Mouse (Mus musculus): Measurements from ENCODE around the gene AI182371.

AI182371 gene

DNA sequence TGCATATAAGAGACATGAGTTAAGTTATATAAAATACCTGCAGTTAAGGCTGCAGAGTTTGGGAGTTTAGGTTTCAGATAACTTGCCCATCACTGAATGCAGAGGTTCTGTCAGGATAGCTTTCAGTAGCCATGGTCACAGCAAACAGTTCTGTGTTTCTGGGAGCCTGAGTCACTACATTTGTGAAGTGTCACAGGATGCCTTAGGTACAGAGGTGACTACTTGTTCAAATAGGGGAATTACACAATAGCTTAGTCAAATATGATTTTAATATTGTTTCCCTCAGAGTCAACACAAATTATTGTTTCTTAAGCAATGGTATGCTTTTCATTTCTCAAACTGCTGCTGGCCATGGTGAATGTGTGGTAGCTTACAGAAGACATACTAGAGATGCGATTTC lies 32.2 kb downstream of the AI182371 start:
- no peak for DNase-seq (ENCODE audit: low spot score)

DNA sequence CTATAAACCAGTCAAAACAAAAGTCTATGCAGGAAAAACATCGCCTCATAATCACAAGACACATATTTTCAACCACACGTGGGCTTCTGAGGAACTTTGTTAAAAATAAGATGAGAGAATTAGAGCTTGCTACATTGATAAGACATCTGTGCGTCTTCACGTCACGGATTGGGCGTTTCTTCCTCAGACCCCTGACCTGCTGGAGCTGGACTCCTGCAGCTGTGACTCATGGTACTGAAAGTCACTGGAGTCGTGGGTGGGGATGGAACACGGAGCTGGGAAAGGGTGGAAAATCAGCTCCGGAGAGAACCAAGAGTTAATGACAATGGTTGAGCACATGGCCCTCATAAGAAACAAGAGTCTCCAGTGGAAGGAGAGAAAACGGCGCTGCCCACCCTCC lies 34.2 kb downstream of the AI182371 start:
- no peak for DNase-seq (ENCODE audit: low spot score)

DNA sequence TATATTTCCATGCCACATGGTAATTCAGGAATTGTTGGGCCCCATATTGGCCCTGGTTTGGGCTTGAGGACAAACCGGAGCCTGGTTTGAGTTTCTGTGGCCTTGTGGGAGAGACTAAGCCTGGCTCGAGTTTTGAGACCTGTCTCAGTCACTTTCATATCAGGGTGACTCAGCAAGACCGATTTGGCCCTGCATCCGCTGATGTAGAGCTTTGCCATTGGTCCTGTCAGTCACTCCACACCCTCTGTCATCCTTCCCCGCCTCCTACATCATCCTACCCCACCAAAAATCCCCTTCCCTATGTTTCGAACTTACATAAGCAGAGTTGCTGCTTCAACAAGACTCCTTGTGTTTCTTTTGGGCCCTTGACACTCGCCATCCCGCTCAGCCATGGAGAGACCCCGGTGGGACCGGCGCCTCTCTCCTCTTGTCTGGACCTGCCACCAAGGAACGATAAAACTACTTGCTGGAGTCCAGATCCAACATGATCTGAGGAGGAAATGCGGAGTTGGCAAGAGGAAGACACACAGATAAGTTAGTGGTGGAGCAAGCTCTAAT lies 34.7 kb downstream of the AI182371 start:
- no peak for DNase-seq (ENCODE audit: low spot score)

DNA sequence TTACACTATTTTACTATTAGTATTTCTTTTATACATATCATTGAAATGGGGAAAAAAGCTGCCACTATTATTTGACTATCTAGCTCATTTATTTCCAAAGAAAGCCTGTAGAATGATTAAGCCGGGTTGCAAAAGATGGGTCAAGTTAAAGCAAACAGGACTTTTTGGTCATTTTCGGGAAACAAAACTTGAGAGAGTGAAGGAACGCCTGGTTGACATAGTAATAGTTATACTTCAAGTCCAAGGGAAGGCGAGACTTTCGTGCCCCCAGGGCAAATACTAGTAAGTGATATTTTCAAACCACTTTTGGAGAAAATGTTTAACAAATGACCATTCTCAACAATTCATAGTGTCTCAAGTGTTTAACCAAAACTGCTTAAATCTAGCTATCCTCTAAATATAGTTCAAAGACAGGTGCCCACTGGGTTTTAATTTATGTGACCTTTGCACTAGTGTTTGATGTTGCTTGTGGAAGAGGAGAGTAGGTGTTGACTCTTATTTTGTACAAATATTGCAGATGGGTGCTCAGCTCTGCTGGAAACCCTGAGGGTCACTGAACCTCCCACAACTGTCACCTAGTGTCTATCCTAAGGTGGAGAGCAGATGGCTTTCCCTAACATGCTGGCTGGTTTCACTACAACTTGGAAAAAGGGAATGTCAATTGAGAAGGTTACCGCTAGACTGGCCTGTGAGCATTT lies 37.9 kb downstream of the AI182371 start:
- DNase-seq (ENCODE audit: low spot score), result no peak

DNA sequence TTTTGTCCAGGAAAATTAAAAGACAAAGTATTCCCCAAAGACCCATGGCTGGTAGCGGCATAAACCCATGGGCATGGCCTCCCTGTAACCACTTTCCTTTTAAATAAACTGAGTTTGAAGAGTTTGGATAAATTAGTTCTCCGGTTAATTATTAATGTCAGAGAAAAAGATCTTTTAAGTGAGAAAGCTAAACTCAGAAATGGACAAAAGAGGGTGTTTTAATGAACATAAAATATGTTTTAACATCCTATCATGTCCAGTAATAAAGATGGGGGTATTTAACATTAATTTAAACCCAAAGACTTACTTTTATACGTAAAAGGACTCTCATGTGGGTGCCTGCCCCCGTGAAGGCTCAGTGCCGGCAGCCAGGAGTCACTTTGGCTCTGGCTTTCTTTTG lies 40.0 kb downstream of the AI182371 start, which contains the start of gene Hc:
Gene Hc (minus strand): TSS at position 101 of the 400 bp plus-strand sequence.
- DNase-seq (ENCODE audit: low spot score), result no peak

DNA sequence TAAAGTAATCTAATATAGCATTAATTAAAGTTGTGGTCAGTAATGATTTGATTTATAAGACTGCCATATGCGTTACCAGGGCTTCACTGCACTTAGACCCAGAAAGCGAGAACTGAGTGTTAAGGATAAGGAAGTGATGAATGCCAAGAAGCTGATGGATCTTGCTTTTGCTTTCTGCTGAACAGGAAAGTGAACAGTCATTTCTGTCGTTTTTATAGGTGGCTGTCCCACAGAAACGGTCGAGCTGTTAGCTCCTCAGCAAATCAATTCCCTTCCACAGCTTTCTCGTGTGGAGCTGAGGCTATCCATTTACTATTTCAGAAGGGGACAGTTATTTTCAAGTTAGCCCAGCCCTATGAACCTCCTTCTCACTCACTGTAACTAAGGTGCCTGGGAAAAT lies 40.4 kb downstream of the AI182371 start:
- no peak for DNase-seq (ENCODE audit: low spot score)

DNA sequence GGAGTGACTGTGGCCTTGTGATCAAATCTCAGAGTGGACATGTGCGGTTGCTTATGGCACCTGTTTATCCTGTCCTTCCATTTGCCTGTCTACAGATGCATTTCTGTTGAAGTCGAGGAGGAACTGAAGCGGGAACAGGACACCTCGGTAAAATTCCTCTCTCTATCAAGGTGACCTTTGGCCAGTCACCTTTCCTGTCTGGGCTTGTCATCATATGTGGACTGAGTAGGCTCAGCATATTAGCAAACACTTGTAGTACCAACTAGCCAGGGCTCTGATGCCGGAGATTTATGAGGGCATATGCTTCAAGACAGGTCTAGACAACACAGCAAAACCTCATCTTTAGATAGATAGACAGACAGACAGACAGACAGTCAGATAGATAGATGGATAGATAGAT lies 41.1 kb downstream of the AI182371 start:
- no peak for DNase-seq (ENCODE audit: low spot score)

DNA sequence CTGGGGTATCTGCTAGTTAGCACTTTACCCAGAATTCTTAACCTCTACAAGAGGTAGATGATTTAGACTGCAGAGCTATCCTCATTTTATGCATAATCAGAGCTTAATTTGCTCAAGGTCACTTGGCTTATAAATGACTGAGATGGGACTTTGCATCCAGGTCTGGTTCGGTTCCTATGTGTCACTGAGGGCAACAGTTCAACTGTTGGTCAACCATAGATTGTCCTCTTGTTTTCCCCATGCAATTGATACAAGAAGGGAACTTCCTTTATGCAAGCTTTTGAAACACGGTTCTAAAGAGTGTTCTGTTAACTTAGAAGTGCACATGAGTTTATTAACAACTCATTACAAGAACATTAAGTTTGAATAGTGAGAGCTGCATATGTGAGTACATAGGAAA lies 43.0 kb downstream of the AI182371 start:
- DNase-seq (ENCODE audit: low spot score), result no peak

DNA sequence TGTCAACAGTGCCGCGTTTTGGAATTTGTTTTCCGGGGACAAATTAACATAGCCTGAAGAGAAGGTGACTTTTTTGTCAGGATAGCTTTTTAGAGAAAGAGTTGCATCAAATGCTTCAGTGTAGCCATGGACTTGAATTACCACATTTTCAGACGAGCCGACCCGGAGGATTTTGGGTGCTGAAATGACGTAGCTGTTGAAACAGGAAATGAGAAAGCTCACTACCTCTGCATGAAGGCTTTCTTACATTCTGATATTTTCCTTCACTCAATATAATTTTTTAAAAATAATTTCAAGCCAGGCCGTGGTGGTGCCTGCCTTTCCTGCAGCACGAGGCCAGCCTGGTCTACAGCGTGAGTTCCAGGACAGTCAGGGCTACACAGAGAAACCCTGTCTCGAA lies 44.1 kb downstream of the AI182371 start:
- DNase-seq (ENCODE audit: low spot score), result no peak

DNA sequence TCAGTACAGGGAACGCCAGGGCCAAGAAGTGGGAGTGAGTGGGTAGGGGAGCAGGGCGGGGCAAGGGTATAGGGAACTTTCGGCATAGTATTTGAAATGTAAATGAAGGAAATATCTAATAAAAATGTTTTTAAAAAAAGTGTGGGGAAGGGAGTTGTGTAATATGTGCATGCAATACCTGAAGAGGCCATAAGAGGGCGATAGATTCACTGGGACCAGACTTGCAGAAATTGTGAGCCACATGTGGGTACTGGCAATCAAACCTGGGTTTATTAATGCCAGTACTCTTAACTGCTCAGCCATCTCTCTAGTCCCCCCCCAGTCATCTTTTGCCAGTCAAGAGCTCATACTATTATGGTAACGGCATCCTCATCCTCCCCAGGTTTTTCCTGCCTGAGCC lies 52.5 kb downstream of the AI182371 start:
- DNase-seq (ENCODE audit: low spot score), result peak; percentile 22

DNA sequence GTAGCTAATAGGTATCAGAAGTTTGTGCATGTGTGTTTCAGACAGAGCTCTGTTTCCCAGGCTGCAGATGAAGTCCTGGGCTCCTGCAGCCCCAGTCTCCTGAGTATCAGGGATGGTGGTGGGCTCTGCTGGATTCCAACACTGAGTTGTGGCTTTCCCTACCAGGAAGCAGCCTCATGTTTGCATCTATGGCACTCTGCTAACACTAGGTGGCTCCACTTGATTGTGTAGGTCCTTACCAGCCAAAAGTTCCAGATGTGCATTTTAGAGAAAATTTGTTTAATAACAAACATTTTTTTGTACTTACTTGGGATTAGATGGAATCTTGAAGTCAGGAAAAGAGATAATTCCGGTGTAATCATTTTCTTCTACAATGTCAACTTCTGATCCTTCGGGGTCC lies 56.4 kb downstream of the AI182371 start:
- peak; percentile 15 for DNase-seq (ENCODE audit: low spot score)

DNA sequence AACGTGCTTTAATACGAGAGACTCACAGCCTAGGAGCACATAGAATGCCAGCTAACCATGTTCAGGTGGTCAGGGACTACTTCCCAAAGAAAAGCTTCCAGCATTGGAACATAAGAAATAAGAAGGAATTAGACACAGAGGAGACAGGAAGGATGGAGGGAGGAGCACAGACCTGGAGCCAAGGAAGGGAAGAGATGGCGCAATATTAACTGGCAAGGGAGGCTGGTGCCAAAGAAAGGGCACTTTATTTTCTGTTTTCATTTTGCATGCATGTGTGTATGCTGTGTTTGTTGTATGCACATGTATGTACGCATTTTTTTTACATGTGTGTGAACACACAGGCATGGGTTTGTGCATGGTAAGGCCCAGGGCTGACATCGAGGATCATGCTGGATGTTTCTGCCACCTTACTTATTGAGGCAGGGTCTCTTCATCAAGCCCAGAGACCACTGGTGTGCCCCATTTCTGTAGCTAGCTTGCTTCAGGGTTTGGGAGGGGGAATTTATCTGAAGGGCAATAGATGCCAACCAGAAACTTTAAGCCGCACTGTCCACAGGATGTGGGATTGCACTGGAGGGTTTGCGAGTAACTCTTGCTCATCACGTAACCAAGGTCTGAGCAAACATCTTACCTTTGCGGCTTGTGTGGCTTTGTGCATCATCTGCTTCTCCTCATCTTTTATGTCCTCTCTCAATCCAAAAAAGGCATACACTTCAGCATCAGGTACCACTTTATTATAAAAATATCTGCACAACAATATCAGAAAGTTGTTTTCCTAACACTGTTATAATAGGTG lies 62.6 kb downstream of the AI182371 start:
- DNase-seq (ENCODE audit: low spot score), result no peak

Data from urinary bladder, postnatal 14 days (tissue).